Mouse (Mus musculus): ENCODE results near the gene Proser2. TPM values are rescaled to one million over a fixed set of nuclear protein-coding genes. Genes with fewer than 3 reads are reported as not detected.

Proser2 gene
- polyA plus RNA-seq, 1 experiment from 2014 or later = 7.2 TPM

DNA sequence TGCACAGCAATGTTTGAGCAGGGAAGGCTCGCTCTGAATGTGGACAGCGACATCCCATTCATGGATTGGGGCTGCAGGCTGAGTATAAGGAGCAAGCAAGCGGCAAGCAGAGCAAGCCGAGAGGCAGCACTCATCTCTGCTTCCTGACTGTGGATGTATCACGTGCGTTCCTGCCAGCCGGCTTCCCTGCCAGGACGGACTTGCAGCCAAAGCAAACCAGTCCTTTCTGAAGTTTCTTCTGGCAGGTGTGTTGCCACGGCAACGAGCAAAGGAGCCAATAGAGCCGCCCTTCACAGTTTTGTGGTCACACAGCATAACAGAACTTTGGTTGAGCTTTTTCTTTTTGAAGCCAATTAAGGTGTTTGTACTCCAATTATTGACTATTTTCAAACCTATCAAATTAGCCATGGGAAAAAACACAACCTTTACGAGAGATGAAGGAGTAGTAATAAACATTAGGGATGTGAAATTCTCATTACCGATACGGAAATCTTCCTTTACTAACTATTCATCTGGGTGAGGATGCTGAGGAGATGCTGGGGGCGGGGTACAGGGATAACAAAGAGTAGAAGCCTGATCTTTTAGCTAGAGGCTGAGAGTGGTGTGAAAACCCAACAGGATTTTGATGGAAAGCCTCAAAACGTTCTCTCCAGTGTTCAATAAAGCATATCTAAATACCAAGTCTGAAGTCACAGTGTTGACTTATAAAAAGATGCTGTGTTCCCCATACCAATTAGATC, 13.1 kb upstream of the Proser2 start:
- Histone ChIP-seq H3K4me2 (ENCODE audit: low read length) (no peak overlapping the region), H3K27ac (ENCODE audit: low read length) (no peak overlapping the region), H3K9ac (ENCODE audit: low read depth, low read length) (no peak overlapping the region), H3K4me1 (ENCODE audit: control insufficient read depth, insufficient read depth, low read length) (no peaks in the 10 kb centered on the region), H3K9me3 (replicated peaks; ENCODE audit: control insufficient read depth, low read length, poor library complexity, severe bottlenecking) (no peaks in the 10 kb centered on the region), H3K27me3 (ENCODE audit: control insufficient read depth, insufficient read depth, low read depth, low read length) (no peaks in the 10 kb centered on the region), H3K4me3 (ENCODE audit: low read depth, low read length) (no peak overlapping the region), H3K36me3 (ENCODE audit: control insufficient read depth, insufficient read depth, low read length) (no peaks in the 10 kb centered on the region)
- WGBS = 72% methylated on average over 16 of the region's 16 CpGs
- 0 out of 2 replicates have a peak, but pooled peaks have one; percentile 32 for ATAC-seq

- WGBS = 86% methylated on average over 9 of the region's 9 CpGs
- no peak for ATAC-seq
- Histone ChIP-seq H3K4me1 (ENCODE audit: control insufficient read depth, insufficient read depth, low read length) (no peaks in the 10 kb centered on the region), H3K9me3 (replicated peaks; ENCODE audit: control insufficient read depth, low read length, poor library complexity, severe bottlenecking) (no peaks in the 10 kb centered on the region), H3K4me2 (ENCODE audit: low read length) (no peak overlapping the region), H3K36me3 (ENCODE audit: control insufficient read depth, insufficient read depth, low read length) (no peaks in the 10 kb centered on the region), H3K27me3 (ENCODE audit: control insufficient read depth, insufficient read depth, low read depth, low read length) (no peaks in the 10 kb centered on the region), H3K9ac (ENCODE audit: low read depth, low read length) (no peak overlapping the region), H3K27ac (ENCODE audit: low read length) (no peak overlapping the region), H3K4me3 (ENCODE audit: low read depth, low read length) (no peak overlapping the region)
Observed at GRCm38 (mm10) chr2:6140572-6141161, 10.7 kb upstream of the Proser2 start.

GRCm38 (mm10) chr2:6133871-6134270, 3.9 kb upstream of the Proser2 start:
- no peaks in the 10 kb centered on the region for H3K27me3 ChIP-seq (ENCODE audit: control insufficient read depth, insufficient read depth, low read depth, low read length)
- peaks cover 2% of the 10 kb centered on the region; the same call in 1 of the 2 replicates for H3K4me1 ChIP-seq (ENCODE audit: control insufficient read depth, insufficient read depth, low read length)
- H3K4me3 ChIP-seq (ENCODE audit: low read depth, low read length) = no peak overlapping the region
- no peak overlapping the region for H3K4me2 ChIP-seq (ENCODE audit: low read length)
- ATAC-seq = no peak
- WGBS = 93% methylated on average over 19 of the region's 19 CpGs
- H3K9me3 ChIP-seq (replicated peaks; ENCODE audit: control insufficient read depth, low read length, poor library complexity, severe bottlenecking) = no peaks in the 10 kb centered on the region
- no peak overlapping the region for H3K27ac ChIP-seq (ENCODE audit: low read length)
- no peaks in the 10 kb centered on the region for H3K36me3 ChIP-seq (ENCODE audit: control insufficient read depth, insufficient read depth, low read length)
- H3K9ac ChIP-seq (ENCODE audit: low read depth, low read length) = no peak overlapping the region

GRCm38 (mm10) chr2:6128881-6129280, 1.1 kb downstream of the Proser2 start:
- peaks cover 6% of the 10 kb centered on the region for H3K27me3 ChIP-seq (ENCODE audit: control insufficient read depth, insufficient read depth, low read depth, low read length)
- ATAC-seq = no peak
- no peaks in the 10 kb centered on the region for H3K36me3 ChIP-seq (ENCODE audit: control insufficient read depth, insufficient read depth, low read length)
- peaks cover 2% of the 10 kb centered on the region; the same call in 1 of the 2 replicates for H3K4me1 ChIP-seq (ENCODE audit: control insufficient read depth, insufficient read depth, low read length)
- H3K4me3 ChIP-seq (ENCODE audit: low read depth, low read length) = no peak overlapping the region
- 51% methylated on average over 8 of the region's 8 CpGs for WGBS
- no peak overlapping the region for H3K27ac ChIP-seq (ENCODE audit: low read length)
- H3K9ac ChIP-seq (ENCODE audit: low read depth, low read length) = no peak overlapping the region
- no peaks in the 10 kb centered on the region for H3K9me3 ChIP-seq (replicated peaks; ENCODE audit: control insufficient read depth, low read length, poor library complexity, severe bottlenecking)
- H3K4me2 ChIP-seq (ENCODE audit: low read length) = no peak overlapping the region

DNA sequence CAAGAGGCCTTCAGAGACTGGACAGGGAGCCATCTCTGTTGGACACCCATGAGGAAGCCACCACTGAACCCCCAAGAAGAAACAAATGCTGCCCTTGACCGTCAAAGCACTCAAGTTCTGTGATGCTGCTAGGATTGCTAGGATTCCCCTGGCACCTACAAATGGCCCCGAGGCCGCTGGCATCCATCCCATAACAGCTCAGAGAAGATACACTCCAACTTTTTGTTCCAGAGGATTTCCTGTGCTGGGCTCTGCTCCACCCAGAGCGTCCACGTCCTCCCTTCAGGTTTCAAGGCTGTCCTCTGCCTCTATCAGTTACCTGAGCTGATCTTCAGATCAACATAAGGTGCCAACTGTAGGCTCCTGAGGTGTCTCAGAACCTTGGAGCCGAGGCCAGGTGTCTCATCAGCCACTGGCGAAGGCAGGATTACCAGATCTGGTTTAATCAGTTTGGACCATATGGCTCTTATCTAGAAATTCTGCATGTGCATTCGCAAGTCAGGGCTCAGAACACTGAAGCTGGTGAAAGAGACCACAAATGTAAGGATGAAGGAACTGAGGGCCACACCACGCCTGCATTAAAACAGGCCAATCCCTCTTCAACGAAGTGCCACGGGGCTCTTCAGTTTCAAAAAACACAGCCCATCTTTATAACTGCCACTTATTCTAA, 1.7 kb downstream of the Proser2 start:
- Histone ChIP-seq H3K4me3 (ENCODE audit: low read depth, low read length) (no peak overlapping the region), H3K9ac (ENCODE audit: low read depth, low read length) (no peak overlapping the region), H3K27me3 (ENCODE audit: control insufficient read depth, insufficient read depth, low read depth, low read length) (peaks cover 6% of the 10 kb centered on the region), H3K9me3 (replicated peaks; ENCODE audit: control insufficient read depth, low read length, poor library complexity, severe bottlenecking) (no peaks in the 10 kb centered on the region), H3K27ac (ENCODE audit: low read length) (no peak overlapping the region), H3K4me1 (ENCODE audit: control insufficient read depth, insufficient read depth, low read length) (peaks cover 2% of the 10 kb centered on the region; the same call in 1 of the 2 replicates), H3K36me3 (ENCODE audit: control insufficient read depth, insufficient read depth, low read length) (no peaks in the 10 kb centered on the region), H3K4me2 (ENCODE audit: low read length) (no peak overlapping the region)
- ATAC-seq = no peak
- 90% methylated on average over 11 of the region's 11 CpGs for WGBS

- 84% methylated on average over 7 of the region's 7 CpGs for WGBS
- Histone ChIP-seq H3K9ac (ENCODE audit: low read depth, low read length) (no peak overlapping the region), H3K4me1 (ENCODE audit: control insufficient read depth, insufficient read depth, low read length) (no peaks in the 10 kb centered on the region), H3K9me3 (replicated peaks; ENCODE audit: control insufficient read depth, low read length, poor library complexity, severe bottlenecking) (no peaks in the 10 kb centered on the region), H3K27me3 (ENCODE audit: control insufficient read depth, insufficient read depth, low read depth, low read length) (peaks cover 2% of the 10 kb centered on the region), H3K27ac (ENCODE audit: low read length) (no peak overlapping the region), H3K36me3 (ENCODE audit: control insufficient read depth, insufficient read depth, low read length) (no peaks in the 10 kb centered on the region), H3K4me2 (ENCODE audit: low read length) (no peak overlapping the region), H3K4me3 (ENCODE audit: low read depth, low read length) (no peak overlapping the region)
- ATAC-seq = no peak
Observed at GRCm38 (mm10) chr2:6123046-6123445, 7.0 kb downstream of the Proser2 start.

DNA sequence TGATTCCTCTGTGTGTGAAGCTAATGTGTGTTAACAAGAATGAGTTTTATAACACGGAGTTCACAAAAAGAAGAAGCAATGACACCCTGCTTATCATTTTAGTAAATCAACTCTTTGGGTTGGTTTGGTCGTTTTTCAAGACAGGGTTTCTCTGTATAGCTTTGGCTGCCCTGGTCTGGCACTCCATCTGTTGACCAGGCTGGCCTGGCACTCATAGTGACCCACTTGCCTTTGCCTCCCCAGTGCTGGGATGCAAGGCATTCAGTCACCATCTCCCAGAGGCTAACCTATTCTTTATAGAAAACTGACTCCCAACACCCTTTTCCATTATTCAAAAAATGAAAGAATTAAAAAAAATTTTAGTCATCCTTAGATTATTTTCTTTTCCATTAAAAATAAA, 8.9 kb downstream of the Proser2 start:
- Histone ChIP-seq H3K4me2 (ENCODE audit: low read length) (no peak overlapping the region), H3K4me1 (ENCODE audit: control insufficient read depth, insufficient read depth, low read length) (no peaks in the 10 kb centered on the region), H3K9me3 (replicated peaks; ENCODE audit: control insufficient read depth, low read length, poor library complexity, severe bottlenecking) (no peaks in the 10 kb centered on the region), H3K36me3 (ENCODE audit: control insufficient read depth, insufficient read depth, low read length) (no peaks in the 10 kb centered on the region), H3K4me3 (ENCODE audit: low read depth, low read length) (no peak overlapping the region), H3K27ac (ENCODE audit: low read length) (no peak overlapping the region), H3K9ac (ENCODE audit: low read depth, low read length) (no peak overlapping the region), H3K27me3 (ENCODE audit: control insufficient read depth, insufficient read depth, low read depth, low read length) (no peaks in the 10 kb centered on the region)
- ATAC-seq = no peak
- WGBS = 74% methylated on average over 2 of the region's 2 CpGs

DNA sequence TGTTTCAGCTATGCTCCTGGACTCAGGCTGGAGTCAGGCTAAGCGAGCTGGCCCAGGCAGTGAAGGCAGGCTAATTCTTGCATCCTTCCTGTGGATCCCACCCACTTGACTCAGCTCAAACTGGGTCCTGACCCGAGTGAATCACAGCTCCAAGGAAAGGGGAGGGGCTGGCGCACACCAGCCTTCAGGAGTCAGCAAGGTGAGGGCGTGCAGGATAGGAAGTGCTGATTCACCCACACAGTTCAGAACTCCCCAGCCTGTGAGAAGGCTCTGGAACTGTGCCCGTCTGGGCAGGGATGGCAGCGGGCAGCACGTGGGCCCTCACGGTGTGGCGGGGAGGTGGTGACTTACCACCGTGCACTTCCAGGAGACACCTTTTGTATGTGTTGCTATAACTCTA, 11.8 kb downstream of the Proser2 start:
- no peak overlapping the region for H3K4me2 ChIP-seq (ENCODE audit: low read length)
- H3K9me3 ChIP-seq (replicated peaks; ENCODE audit: control insufficient read depth, low read length, poor library complexity, severe bottlenecking) = no peaks in the 10 kb centered on the region
- H3K4me1 ChIP-seq (ENCODE audit: control insufficient read depth, insufficient read depth, low read length) = no peaks in the 10 kb centered on the region
- no peak overlapping the region for H3K9ac ChIP-seq (ENCODE audit: low read depth, low read length)
- no peak overlapping the region for H3K27ac ChIP-seq (ENCODE audit: low read length)
- no peak for ATAC-seq
- H3K27me3 ChIP-seq (ENCODE audit: control insufficient read depth, insufficient read depth, low read depth, low read length) = no peaks in the 10 kb centered on the region
- no peak overlapping the region for H3K4me3 ChIP-seq (ENCODE audit: low read depth, low read length)
- 81% methylated on average over 10 of the region's 10 CpGs for WGBS
- no peaks in the 10 kb centered on the region for H3K36me3 ChIP-seq (ENCODE audit: control insufficient read depth, insufficient read depth, low read length)

DNA sequence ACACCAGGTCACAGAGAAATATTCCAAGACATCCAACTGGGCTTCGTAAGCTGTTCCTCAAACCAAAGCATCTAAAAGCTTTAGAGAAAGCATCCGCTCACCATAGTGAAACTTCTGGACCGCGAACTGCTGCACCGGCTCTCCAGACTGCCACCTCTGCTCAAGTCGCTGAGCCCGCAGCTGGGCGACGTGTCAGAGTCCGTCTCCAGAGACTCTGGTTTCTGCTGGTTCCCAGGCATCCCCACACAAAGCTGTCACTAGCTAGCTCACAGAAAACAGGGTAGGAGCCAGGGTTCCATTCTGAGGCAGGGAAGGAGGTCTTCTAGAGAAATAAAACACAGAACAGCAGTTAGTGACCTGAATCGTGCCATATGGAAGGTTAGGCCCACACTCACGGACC, 16.2 kb downstream of the Proser2 start:
- 64% methylated on average over 12 of the region's 12 CpGs for WGBS
- H3K27ac ChIP-seq (ENCODE audit: low read length) = no peak overlapping the region

More for the DNA sequence above, 16.2 kb downstream of the Proser2 start:
- no peak for ATAC-seq
- Histone ChIP-seq H3K9ac (ENCODE audit: low read depth, low read length) (no peak overlapping the region), H3K27me3 (ENCODE audit: control insufficient read depth, insufficient read depth, low read depth, low read length) (no peaks in the 10 kb centered on the region), H3K36me3 (ENCODE audit: control insufficient read depth, insufficient read depth, low read length) (no peaks in the 10 kb centered on the region), H3K4me1 (ENCODE audit: control insufficient read depth, insufficient read depth, low read length) (no peaks in the 10 kb centered on the region), H3K9me3 (replicated peaks; ENCODE audit: control insufficient read depth, low read length, poor library complexity, severe bottlenecking) (no peaks in the 10 kb centered on the region), H3K4me3 (ENCODE audit: low read depth, low read length) (no peak overlapping the region), H3K4me2 (ENCODE audit: low read length) (no peak overlapping the region)
